Mouse (Mus musculus) thymus, postnatal 4 days (tissue): ENCODE measurements around the gene Adam1b.

Experiments
- DNase-seq: peaks from one replicate; pipeline ENCODE4 v3.0.0; 2021

The Adam1b gene

GRCm38 (mm10) chr5:121484801-121485200, 18.4 kb downstream of the Adam1b start:
- DNase-seq, result no peak

GRCm38 (mm10) chr5:121477680-121478079, 25.6 kb downstream of the Adam1b start:
- DNase-seq, result no peak

GRCm38 (mm10) chr5:121476040-121476439, 27.2 kb downstream of the Adam1b start:
- DNase-seq, result no peak

GRCm38 (mm10) chr5:121474610-121475009, 28.6 kb downstream of the Adam1b start:
- no peak for DNase-seq

GRCm38 (mm10) chr5:121472411-121472810, 30.8 kb downstream of the Adam1b start:
- DNase-seq, result no peak

- no peak for DNase-seq
Observed at GRCm38 (mm10) chr5:121469566-121469965, 33.7 kb downstream of the Adam1b start.

- no peak for DNase-seq
Observed at GRCm38 (mm10) chr5:121463601-121464250, 39.5 kb downstream of the Adam1b start.

GRCm38 (mm10) chr5:121462967-121463366, 40.3 kb downstream of the Adam1b start:
- no peak for DNase-seq

- no peak for DNase-seq
Observed at GRCm38 (mm10) chr5:121462171-121462502, 41.1 kb downstream of the Adam1b start.

- no peak for DNase-seq
Observed at GRCm38 (mm10) chr5:121461339-121462170, 41.7 kb downstream of the Adam1b start.

- DNase-seq, result no peak
Observed at GRCm38 (mm10) chr5:121455510-121456265, 47.5 kb downstream of the Adam1b start.

GRCm38 (mm10) chr5:121454503-121454782, 48.8 kb downstream of the Adam1b start:
- DNase-seq, result no peak

- DNase-seq, result no peak
Observed at GRCm38 (mm10) chr5:121453743-121454502, 49.3 kb downstream of the Adam1b start.

- no peak for DNase-seq
Observed at GRCm38 (mm10) chr5:121452906-121453305, 50.3 kb downstream of the Adam1b start.

- peak; percentile 100 for DNase-seq
Observed at GRCm38 (mm10) chr5:121452026-121452869, 51.0 kb downstream of the Adam1b start, which contains the start of gene Erp29. TSS of gene Erp29 (minus strand) at chr5:121452506.

GRCm38 (mm10) chr5:121451644-121452025, 51.6 kb downstream of the Adam1b start, which contains the start of gene Tmem116:
TSS of gene Tmem116 (plus strand) at chr5:121451893.
- DNase-seq, result peak; percentile 56

- DNase-seq, result no peak
Observed at GRCm38 (mm10) chr5:121451203-121451602, 52.0 kb downstream of the Adam1b start.

- DNase-seq, result no peak
Observed at GRCm38 (mm10) chr5:121450476-121450875, 52.8 kb downstream of the Adam1b start.
